Mouse (Mus musculus) heart, postnatal 0 days (tissue): ENCODE results near the gene Trappc5. TPM values are rescaled to one million over a fixed set of nuclear protein-coding genes. Genes with fewer than 3 reads are reported as not detected.

Experiments used
- ATAC-seq: fragments of 200-750 bp; cut with Nextera tagmentation; 2 replicates; pipeline ENCODE4 v1.8.0; 2017; ENCODE audit warnings: low read depth, moderate number of reproducible peaks, moderate library complexity; ENCODE audit not compliant: insufficient read depth
- DNase-seq: peaks from one replicate; pipeline ENCODE4 v3.0.0-alpha.2; 2016; ENCODE audit warnings: low spot score
- H3K27ac ChIP-seq: fragments of 300-500 bp; sonication (generic); 2 replicates; pipeline ENCODE4 v1.5.1; 2014; ENCODE audit warnings: low read depth, mild to moderate bottlenecking
- H3K27me3 ChIP-seq: fragments of 300-500 bp; sonication (generic); 2 replicates; pipeline ENCODE4 v1.6.1; 2014; ENCODE audit warnings: low read length, mixed read lengths; ENCODE audit not compliant: control insufficient read depth, insufficient read depth
- H3K36me3 ChIP-seq: fragments of 300-500 bp; sonication (generic); replicated peaks from 2 replicates; pipeline ENCODE4 v1.6.1; 2014; ENCODE audit warnings: low read length, mixed read lengths; ENCODE audit not compliant: control insufficient read depth, insufficient read depth
- H3K4me1 ChIP-seq: fragments of 300-500 bp; sonication (generic); 2 replicates; pipeline ENCODE4 v1.6.1; 2014; ENCODE audit warnings: antibody characterized with exemption; ENCODE audit not compliant: control insufficient read depth, insufficient read depth
- H3K4me2 ChIP-seq: fragments of 300-500 bp; sonication (generic); 2 replicates; pipeline ENCODE4 v1.6.1; 2014; ENCODE audit warnings: low read depth, mild to moderate bottlenecking, low read length, moderate library complexity
- H3K4me3 ChIP-seq: fragments of 300-500 bp; sonication (generic); 2 replicates; pipeline ENCODE4 v1.5.1; 2014; ENCODE audit warnings: low read depth, low read length
- H3K9ac ChIP-seq: fragments of 300-500 bp; sonication (generic); replicated peaks from 2 replicates; pipeline ENCODE4 v1.6.1; 2014; ENCODE audit warnings: low read depth, low read length, mixed read lengths
- H3K9me3 ChIP-seq: fragments of 300-500 bp; sonication (generic); replicated peaks from 2 replicates; pipeline ENCODE4 v1.6.1; 2016; ENCODE audit warnings: low read length; ENCODE audit not compliant: control insufficient read depth
- CTCF ChIP-seq: IDR thresholded peaks from 2 replicates; pipeline ENCODE4 v1.5.1; 2016; ENCODE audit warnings: antibody characterized with exemption, control low read depth, low read depth
- EP300 ChIP-seq: IDR thresholded peaks from 2 replicates; pipeline ENCODE4 v1.6.1; 2016; ENCODE audit warnings: antibody characterized with exemption, low read depth
- WGBS: fragments of 180-500 bp; shearing (Covaris S2); extraction: QIAGEN DNeasy Blood & Tissue Kit; methylation state at CpG from one replicate; pipeline ENCODE4 v1.1.7; 2014; 5-methylcytosine and 5-hydroxymethylcytosine counted together
- polyA plus RNA-seq: library from polyadenylated mRNA; unstranded; fragments of >200 nt; fragmentation: Nextera tagmentation; extraction: Ambion mirVana; gene quantifications from 2 replicates; pipeline ENCODE4 v1.2.1, GENCODE M21; 2015
- total RNA-seq: library from RNA; depleted of rRNA; stranded (reverse); fragments of >200 nt; gene quantifications from 2 replicates; pipeline ENCODE4 v1.2.3, GENCODE M21; 2014; ENCODE audit warnings: low replicate concordance; rRNA removed

Gene Trappc5
- total RNA-seq: 31.1 and 38.0 TPM in 2 replicates
- polyA plus RNA-seq: 29.2 and 29.8 TPM in 2 replicates

GRCm38 (mm10) chr8:3676131-3676992, at the start of gene Trappc5:
Gene Trappc5, plus strand, starts transcription at chr8:3676299.
- Histone ChIP-seq H3K9me3 (no peaks in the 10 kb centered on the region), H3K27ac (peak within 1 kb of the TSS; percentile 95), H3K4me2 (peak within 1 kb of the TSS; percentile 91), H3K27me3 (no peaks in the 10 kb centered on the region), H3K4me3 (peak within 1 kb of the TSS; percentile 99), H3K36me3 (peaks cover 24% of the 10 kb centered on the region), H3K9ac (peak within 1 kb of the TSS; percentile 96), H3K4me1 (0 out of 2 replicates have a peak, but pooled peaks cover 10% of the 10 kb centered on the region)
- ATAC-seq (peak; percentile 93), DNase-seq (peak; percentile 95)
- under 1% methylated on average over 61 of the region's 61 CpGs for WGBS
- TF ChIP-seq EP300 (no peak), CTCF (peak; percentile 90)

- TF ChIP-seq CTCF: no peak
- ATAC-seq (no peak), DNase-seq (no peak)
- 49% methylated on average over 5 of the region's 5 CpGs for WGBS
- Histone ChIP-seq H3K4me3 (no peak overlapping the region), H3K9ac (no peak overlapping the region), H3K9me3 (no peaks in the 10 kb centered on the region), H3K36me3 (no peaks in the 10 kb centered on the region), H3K27ac (no peak overlapping the region), H3K4me1 (0 out of 2 replicates have a peak, but pooled peaks cover 8% of the 10 kb centered on the region), H3K27me3 (no peaks in the 10 kb centered on the region), H3K4me2 (no peak overlapping the region)
These were observed 49.1 kb upstream of the Trappc5 start for GRCm38 (mm10) chr8:3626971-3627370.

GRCm38 (mm10) chr8:3628014-3628413, 48.1 kb upstream of the Trappc5 start:
- WGBS: 27% methylated on average over 5 of the region's 5 CpGs
- no peaks in the 10 kb centered on the region for H3K27me3 ChIP-seq

GRCm38 (mm10) chr8:3630647-3631477, 45.2 kb upstream of the Trappc5 start, which contains the start of gene Stxbp2:
Gene Stxbp2, plus strand, starts transcription at chr8:3630955.
- Histone ChIP-seq H3K27me3 (no peaks in the 10 kb centered on the region), H3K4me2 (peak within 1 kb of the TSS; percentile 76), H3K9ac (peak within 1 kb of the TSS; percentile 56), H3K36me3 (no peaks in the 10 kb centered on the region), H3K9me3 (no peaks in the 10 kb centered on the region), H3K4me3 (peak within 1 kb of the TSS; percentile 55), H3K4me1 (0 out of 2 replicates have a peak, but pooled peaks cover 7% of the 10 kb centered on the region), H3K27ac (no peak within 1 kb of the TSS)
- TF ChIP-seq EP300 (no peak), CTCF (no peak)
- peak; percentile 25 for DNase-seq
- ATAC-seq: peak; percentile 84
- 3% methylated on average over 47 of the region's 47 CpGs for WGBS

More at GRCm38 (mm10) chr8:3628014-3628413, 48.1 kb upstream of the Trappc5 start:
- Histone ChIP-seq H3K27ac (no peak overlapping the region), H3K36me3 (no peaks in the 10 kb centered on the region), H3K9me3 (no peaks in the 10 kb centered on the region), H3K4me2 (no peak overlapping the region), H3K4me3 (no peak overlapping the region), H3K4me1 (0 out of 2 replicates have a peak, but pooled peaks cover 7% of the 10 kb centered on the region), H3K9ac (no peak overlapping the region)
- TF ChIP-seq EP300: no peak
- peak; percentile 58 for TF ChIP-seq CTCF
- ATAC-seq: no peak
- DNase-seq: peak; percentile 32

- no peaks in the 10 kb centered on the region for H3K27me3 ChIP-seq
- H3K27ac ChIP-seq: no peak overlapping the region
- H3K36me3 ChIP-seq: no peaks in the 10 kb centered on the region
- H3K9me3 ChIP-seq: no peaks in the 10 kb centered on the region
- H3K4me2 ChIP-seq: peak overlapping the region; percentile 76
- H3K9ac ChIP-seq: peak overlapping the region; percentile 56
- 0 out of 2 replicates have a peak, but pooled peaks cover 7% of the 10 kb centered on the region for H3K4me1 ChIP-seq
- no peak for ATAC-seq
- WGBS: 11% methylated on average over 8 of the region's 8 CpGs
- no peak for DNase-seq
- peak overlapping the region; percentile 55 for H3K4me3 ChIP-seq
- TF ChIP-seq EP300 (no peak), CTCF (no peak)
These were observed 44.6 kb upstream of the Trappc5 start for GRCm38 (mm10) chr8:3631478-3631875.
